Mouse (Mus musculus): ENCODE data around the gene Kcnh6. TPM values are rescaled to one million over a fixed set of nuclear protein-coding genes. Genes with fewer than 3 reads are reported as not detected.
"Not testable (repeated sequence)": the region's sequence is repeated elsewhere in the genome, so short reads cannot be mapped to it uniquely, and the experiment has no call there.

The Kcnh6 gene
- polyA plus RNA-seq, 1 experiment from 2014 or later: 2.0 TPM

DNA sequence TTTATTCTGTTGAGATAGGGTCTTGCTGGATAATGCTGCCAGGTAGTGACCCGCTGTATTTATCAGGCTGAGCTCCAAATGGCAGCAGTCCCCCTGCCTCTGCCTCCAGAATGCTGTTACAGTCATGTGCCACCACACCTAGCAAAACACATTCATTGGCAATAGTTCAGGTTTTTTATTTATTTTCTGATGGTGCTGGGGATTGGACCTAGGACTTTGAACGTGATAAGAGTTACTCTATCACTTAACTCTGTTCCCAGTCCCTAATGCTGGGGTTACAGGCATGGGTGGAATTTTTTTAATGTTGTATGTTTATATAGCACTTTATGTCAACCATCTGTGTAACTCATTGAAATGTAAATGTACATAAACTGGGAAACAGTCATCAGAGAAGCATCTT is 46.0 kb downstream of the Kcnh6 start:
- Histone ChIP-seq H3K4me1 (no peaks in the 10 kb centered on the region), H3K36me3 (replicated peaks) (peaks cover 72% of the 10 kb centered on the region)
- 90% methylated on average over 2 of the region's 2 CpGs for WGBS

DNA sequence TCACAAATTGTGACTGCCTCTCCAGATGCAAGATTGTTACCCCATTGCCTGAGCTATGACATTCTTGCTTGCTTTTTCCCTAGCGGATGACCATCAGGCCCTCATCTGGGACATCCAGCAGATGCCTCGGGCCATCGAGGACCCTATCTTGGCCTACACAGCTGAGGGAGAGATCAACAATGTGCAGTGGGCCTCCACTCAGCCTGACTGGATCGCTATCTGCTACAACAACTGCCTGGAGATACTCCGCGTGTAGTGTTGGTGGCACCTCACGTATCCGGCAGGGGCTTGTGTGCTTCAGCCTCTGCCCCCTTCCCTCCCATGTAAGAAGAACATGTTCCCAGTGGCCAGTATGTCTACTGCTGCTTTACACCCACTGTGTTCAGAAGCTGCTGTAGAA is 46.7 kb downstream of the Kcnh6 start:
- H3K36me3 ChIP-seq (replicated peaks): peaks cover 72% of the 10 kb centered on the region
- 97% methylated on average over 8 of the region's 8 CpGs for WGBS
- ATAC-seq (replicated peaks): no peak

More for the DNA sequence above, 46.0 kb downstream of the Kcnh6 start:
- Histone ChIP-seq H3K27me3 (replicated peaks) (no peaks in the 10 kb centered on the region), H3K4me3 (no peak overlapping the region), H3K27ac (no peak overlapping the region), H3K9ac (no peak overlapping the region), H3K9me3 (no peaks in the 10 kb centered on the region), H3K4me2 (no peak overlapping the region)
- ATAC-seq (replicated peaks): no peak

DNA sequence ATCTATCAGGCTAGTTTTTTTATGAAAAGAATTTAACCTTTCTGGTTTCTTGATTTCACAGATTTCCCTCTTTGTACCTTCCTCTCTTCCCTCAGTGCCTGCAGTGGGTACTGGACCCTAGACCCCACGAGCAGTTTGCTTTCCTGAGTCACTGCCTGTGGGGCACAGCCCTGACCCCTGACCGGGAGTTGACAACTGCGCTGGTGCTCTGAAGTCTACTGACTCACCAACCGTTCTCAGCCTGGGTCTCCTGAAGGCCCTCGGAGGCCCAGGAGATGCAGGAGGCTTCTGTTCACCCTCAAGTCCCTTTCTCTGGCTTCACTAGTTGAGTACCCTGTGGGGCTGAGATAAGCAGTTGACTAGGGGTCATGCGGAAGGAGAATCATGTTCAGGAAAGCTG is 47.4 kb downstream of the Kcnh6 start:
- Histone ChIP-seq H3K4me3 (no peak overlapping the region), H3K9me3 (no peaks in the 10 kb centered on the region), H3K36me3 (replicated peaks) (peaks cover 76% of the 10 kb centered on the region), H3K27me3 (replicated peaks) (no peaks in the 10 kb centered on the region), H3K27ac (no peak overlapping the region), H3K4me2 (no peak overlapping the region), H3K4me1 (no peaks in the 10 kb centered on the region), H3K9ac (no peak overlapping the region)
- ATAC-seq (replicated peaks): no peak
- 92% methylated on average over 6 of the region's 6 CpGs for WGBS

More for the DNA sequence above, 46.7 kb downstream of the Kcnh6 start:
- Histone ChIP-seq H3K27me3 (replicated peaks) (no peaks in the 10 kb centered on the region), H3K4me3 (no peak overlapping the region), H3K27ac (no peak overlapping the region), H3K9me3 (no peaks in the 10 kb centered on the region), H3K4me2 (no peak overlapping the region), H3K9ac (no peak overlapping the region), H3K4me1 (no peaks in the 10 kb centered on the region)

DNA sequence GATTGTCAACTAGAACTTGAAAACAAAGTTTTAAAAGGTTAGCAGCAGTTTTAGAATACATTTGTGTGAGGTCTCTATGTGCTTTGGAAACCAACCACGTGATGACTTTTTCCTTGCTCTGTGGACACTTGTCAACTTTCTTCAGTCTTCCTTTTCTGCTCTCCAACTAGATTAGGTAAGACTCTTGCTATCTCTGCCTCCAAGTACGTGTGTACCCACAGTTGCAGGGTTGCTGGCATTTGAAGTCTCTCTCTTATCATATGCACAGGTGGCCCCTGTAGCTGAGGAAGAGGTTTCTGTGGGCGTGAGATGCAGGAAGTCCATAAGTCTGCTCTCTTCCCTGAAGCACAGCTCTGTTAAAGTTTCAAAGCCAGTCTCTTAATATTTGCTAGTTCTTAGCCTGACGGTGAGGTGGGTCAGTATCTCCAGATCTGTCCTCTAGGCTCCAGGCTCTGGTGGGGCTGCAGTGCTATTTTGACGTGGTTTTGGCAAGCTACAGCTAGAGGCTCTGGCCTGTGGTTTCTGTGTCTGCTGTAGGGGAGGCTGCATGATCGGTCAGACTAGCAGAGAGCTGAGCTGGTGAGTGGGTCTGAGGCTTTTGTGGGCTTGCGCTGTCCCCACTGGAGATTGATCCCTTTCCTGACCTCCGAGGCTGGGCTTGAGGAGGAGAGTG is 49.0 kb downstream of the Kcnh6 start:
- ATAC-seq (replicated peaks): no peak
- Histone ChIP-seq H3K27me3 (replicated peaks) (no peaks in the 10 kb centered on the region), H3K36me3 (replicated peaks) (peaks cover 66% of the 10 kb centered on the region), H3K9ac (no peak overlapping the region), H3K27ac (no peak overlapping the region), H3K4me1 (no peaks in the 10 kb centered on the region), H3K4me3 (no peak overlapping the region), H3K9me3 (no peaks in the 10 kb centered on the region), H3K4me2 (no peak overlapping the region)
- WGBS: 95% methylated on average over 8 of the region's 8 CpGs

GRCm38 (mm10) chr11:106058020-106058419 is 50.1 kb downstream of the Kcnh6 start:
- ATAC-seq (replicated peaks): no peak
- 84% methylated on average over 8 of the region's 8 CpGs for WGBS
- Histone ChIP-seq H3K27ac (no peak overlapping the region), H3K4me2 (no peak overlapping the region), H3K9ac (no peak overlapping the region), H3K4me3 (no peak overlapping the region), H3K4me1 (no peaks in the 10 kb centered on the region), H3K27me3 (replicated peaks) (no peaks in the 10 kb centered on the region), H3K36me3 (replicated peaks) (peaks cover 57% of the 10 kb centered on the region), H3K9me3 (no peaks in the 10 kb centered on the region)

- H3K4me1 ChIP-seq: no peaks in the 10 kb centered on the region
- no peaks in the 10 kb centered on the region for H3K27me3 ChIP-seq (replicated peaks)
- no peak overlapping the region for H3K9ac ChIP-seq
- no peak for ATAC-seq (replicated peaks)
- no peak overlapping the region for H3K4me3 ChIP-seq
- WGBS: 88% methylated on average over 1 of the region's 1 CpGs
- H3K9me3 ChIP-seq: no peaks in the 10 kb centered on the region
- H3K36me3 ChIP-seq (replicated peaks): peaks cover 32% of the 10 kb centered on the region
- no peak overlapping the region for H3K4me2 ChIP-seq
- H3K27ac ChIP-seq: no peak overlapping the region
Observed at GRCm38 (mm10) chr11:106060549-106060948, 52.6 kb downstream of the Kcnh6 start.

DNA sequence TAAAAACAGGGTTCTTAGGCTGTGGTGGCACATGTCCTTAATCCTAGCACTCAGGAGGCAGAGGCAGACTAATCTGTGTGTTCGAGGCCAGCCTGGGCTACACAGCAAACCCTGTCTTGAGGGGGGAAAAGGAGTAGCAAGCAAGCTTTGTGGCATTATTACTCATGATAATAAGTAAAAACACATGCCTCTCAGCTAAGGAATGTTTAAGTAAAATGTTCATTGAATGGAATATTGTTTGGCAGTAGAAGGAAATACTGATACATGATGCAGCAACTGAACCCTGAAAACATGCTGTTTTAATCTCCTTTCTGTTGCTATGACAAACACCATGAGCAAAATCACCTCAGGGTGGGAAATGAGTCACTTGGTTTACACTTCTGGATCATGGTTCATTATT is 53.4 kb downstream of the Kcnh6 start:
- H3K27ac ChIP-seq: no peak overlapping the region
- 87% methylated on average over 1 of the region's 1 CpGs for WGBS
- peaks cover under 1% of the 10 kb centered on the region for H3K4me1 ChIP-seq
- H3K36me3 ChIP-seq (replicated peaks): peaks cover 25% of the 10 kb centered on the region
- no peak overlapping the region for H3K9ac ChIP-seq
- H3K27me3 ChIP-seq (replicated peaks): no peaks in the 10 kb centered on the region
- no peak for ATAC-seq (replicated peaks)
- no peak overlapping the region for H3K4me3 ChIP-seq
- H3K9me3 ChIP-seq: no peaks in the 10 kb centered on the region
- H3K4me2 ChIP-seq: no peak overlapping the region

DNA sequence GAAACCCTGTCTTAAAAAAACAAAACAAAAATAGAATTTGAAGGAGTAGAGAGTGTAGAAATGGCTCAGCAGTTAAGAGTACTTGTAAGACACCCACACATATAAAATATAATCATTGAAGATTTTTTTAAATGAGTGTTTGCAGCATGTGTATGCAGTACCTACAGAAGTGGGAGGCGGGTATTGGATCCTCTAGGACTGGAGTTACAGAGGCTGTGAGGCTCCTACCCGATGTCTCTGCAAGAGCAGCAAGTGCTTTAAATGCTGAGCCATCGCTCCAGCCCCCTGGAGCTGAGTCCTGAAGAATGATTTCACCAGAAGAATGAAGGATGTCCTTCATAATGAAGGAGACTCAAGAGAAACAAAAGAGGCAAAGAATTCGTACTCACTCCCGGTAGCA is 55.8 kb downstream of the Kcnh6 start:
- 89% methylated on average over 5 of the region's 5 CpGs for WGBS
- H3K9ac ChIP-seq: no peak overlapping the region
- H3K27me3 ChIP-seq (replicated peaks): no peaks in the 10 kb centered on the region
- no peak for ATAC-seq (replicated peaks)
- no peak overlapping the region for H3K4me2 ChIP-seq
- H3K4me1 ChIP-seq: peaks cover 13% of the 10 kb centered on the region
- H3K4me3 ChIP-seq: no peak overlapping the region
- H3K36me3 ChIP-seq (replicated peaks): peaks cover 10% of the 10 kb centered on the region
- H3K27ac ChIP-seq: no peak overlapping the region
- H3K9me3 ChIP-seq: no peaks in the 10 kb centered on the region

GRCm38 (mm10) chr11:106065073-106065922 is 57.4 kb downstream of the Kcnh6 start:
- WGBS: 47% methylated on average over 18 of the region's 18 CpGs
- Histone ChIP-seq H3K27me3 (replicated peaks) (no peaks in the 10 kb centered on the region), H3K9me3 (no peaks in the 10 kb centered on the region), H3K27ac (peak overlapping the region; percentile 80), H3K4me2 (peak overlapping the region; percentile 92), H3K36me3 (replicated peaks) (no peaks in the 10 kb centered on the region), H3K9ac (no peak overlapping the region), H3K4me1 (peaks cover 13% of the 10 kb centered on the region), H3K4me3 (peak overlapping the region; percentile 73)
- no peak for ATAC-seq (replicated peaks)

DNA sequence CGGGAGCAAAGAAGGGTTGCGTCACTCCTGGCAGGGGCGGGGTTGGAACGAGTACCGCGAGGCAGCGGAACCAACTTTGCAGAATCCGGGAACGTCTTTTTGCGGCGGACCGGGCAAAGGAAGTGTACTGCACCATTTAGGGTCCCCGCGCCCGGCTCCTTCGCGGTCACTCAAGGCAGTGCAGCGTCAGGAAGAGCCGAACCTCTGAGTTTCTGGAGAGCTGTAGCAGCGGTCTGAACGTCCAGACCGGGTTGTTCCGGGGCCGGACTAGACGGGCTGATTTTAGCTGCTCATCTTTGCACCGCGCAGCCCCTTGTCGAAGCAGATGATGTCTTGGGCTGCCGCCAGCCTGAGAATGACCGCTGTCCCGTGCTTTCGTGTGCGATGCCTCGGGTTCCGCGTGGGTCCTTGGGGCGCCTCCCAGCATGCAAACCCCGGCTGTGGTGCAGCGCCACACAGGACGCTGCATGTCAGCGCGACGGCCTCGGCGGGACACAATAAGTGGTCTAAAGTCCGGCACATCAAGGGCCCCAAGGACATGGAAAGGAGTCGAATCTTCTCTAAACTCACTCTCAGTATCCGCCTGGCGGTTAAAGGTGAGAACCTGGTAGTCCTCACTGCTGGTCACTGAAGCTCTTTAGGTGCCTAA is 58.1 kb downstream of the Kcnh6 start, which contains the start of gene Taco1:
TSS of gene Taco1 (plus strand) at position 139 of the 649 bp plus-strand sequence.
- Histone ChIP-seq H3K27ac (peak within 1 kb of the TSS; percentile 80), H3K9ac (peak within 1 kb of the TSS; percentile 89), H3K4me1 (peaks cover 13% of the 10 kb centered on the region), H3K4me3 (peak within 1 kb of the TSS; percentile 73), H3K4me2 (peak within 1 kb of the TSS; percentile 92), H3K27me3 (replicated peaks) (no peaks in the 10 kb centered on the region), H3K36me3 (replicated peaks) (no peaks in the 10 kb centered on the region), H3K9me3 (no peaks in the 10 kb centered on the region)
- WGBS: under 1% methylated on average over 49 of the region's 49 CpGs
- peak; percentile 98 for ATAC-seq (replicated peaks)

- not testable (repeated sequence) for H3K9me3 ChIP-seq; H3K27me3 ChIP-seq (replicated peaks); ATAC-seq (replicated peaks); H3K36me3 ChIP-seq (replicated peaks)
- Histone ChIP-seq H3K9ac (peak overlapping the region; percentile 89), H3K4me3 (peak overlapping the region; percentile 73), H3K27ac (peak overlapping the region; percentile 80; the same call in 1 of the 2 replicates), H3K4me1 (peaks cover 13% of the 10 kb centered on the region), H3K4me2 (peak overlapping the region; percentile 92)
- 23% methylated on average over 23 of the region's 23 CpGs for WGBS
Observed at GRCm38 (mm10) chr11:106066616-106067015, 58.7 kb downstream of the Kcnh6 start.

GRCm38 (mm10) chr11:106073774-106074173 is 65.8 kb downstream of the Kcnh6 start:
- no peaks in the 10 kb centered on the region for H3K27me3 ChIP-seq (replicated peaks)
- WGBS: 81% methylated on average over 3 of the region's 3 CpGs
- H3K9ac ChIP-seq: no peak overlapping the region
- H3K4me3 ChIP-seq: no peak overlapping the region
- no peak for ATAC-seq (replicated peaks)
- H3K27ac ChIP-seq: no peak overlapping the region
- H3K4me1 ChIP-seq: no peaks in the 10 kb centered on the region
- no peak overlapping the region for H3K4me2 ChIP-seq
- no peaks in the 10 kb centered on the region for H3K9me3 ChIP-seq
- peaks cover 8% of the 10 kb centered on the region; the same call in 1 of the 2 replicates for H3K36me3 ChIP-seq (replicated peaks)
